Mouse (Mus musculus): ENCODE measurements around the gene Tdp1. TPM values are rescaled to one million over a fixed set of nuclear protein-coding genes. Genes with fewer than 3 reads are reported as not detected.

The Tdp1 gene
- polyA plus RNA-seq, 1 experiment from 2014 or later = 78.3 TPM

DNA sequence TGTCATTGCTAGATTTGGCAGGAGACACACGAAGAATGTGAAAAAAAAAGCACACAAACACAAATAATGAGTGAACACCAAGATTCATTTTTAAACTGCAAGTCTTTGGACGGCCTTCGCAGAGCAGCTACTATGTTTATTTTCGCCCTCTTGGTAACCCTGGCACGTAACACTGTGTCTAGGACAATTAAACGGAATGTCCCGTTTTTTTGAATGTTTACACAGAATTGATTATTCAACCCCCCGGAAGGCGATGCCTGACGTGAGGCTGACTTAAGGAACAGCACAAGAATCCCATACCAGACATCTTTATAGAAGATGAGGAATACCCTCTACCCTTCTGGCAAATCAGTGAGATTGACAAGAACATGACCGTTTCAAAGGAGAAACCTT lies 608 bp upstream of the Tdp1 start:
- Histone ChIP-seq H3K9ac (ENCODE audit: low read length) (peak overlapping the region; percentile 95), H3K4me1 (ENCODE audit: control insufficient read depth, insufficient read depth, low read length) (peaks cover 11% of the 10 kb centered on the region), H3K27me3 (ENCODE audit: control insufficient read depth, insufficient read depth, low read length) (no peaks in the 10 kb centered on the region), H3K27ac (ENCODE audit: low read depth, low read length) (peak overlapping the region; percentile 75), H3K4me3 (ENCODE audit: low read depth, low read length) (peak overlapping the region; percentile 81), H3K4me2 (peak overlapping the region; percentile 91), H3K36me3 (ENCODE audit: control insufficient read depth, insufficient read depth, low read length) (no peaks in the 10 kb centered on the region), H3K9me3 (ENCODE audit: control insufficient read depth, low read length) (no peaks in the 10 kb centered on the region)
- DNase-seq (ENCODE audit: low spot score, missing footprints) = peak; percentile 96
- WGBS = under 1% methylated on average over 11 of the region's 11 CpGs
- peak; percentile 61 for ATAC-seq (ENCODE audit: low FRiP score)

GRCm38 (mm10) chr12:99885282-99885901 lies 1.1 kb downstream of the Tdp1 start:
- Histone ChIP-seq H3K4me2 (peak overlapping the region; percentile 91), H3K9me3 (ENCODE audit: control insufficient read depth, low read length) (no peaks in the 10 kb centered on the region), H3K27me3 (ENCODE audit: control insufficient read depth, insufficient read depth, low read length) (no peaks in the 10 kb centered on the region), H3K9ac (ENCODE audit: low read length) (peak overlapping the region; percentile 95), H3K36me3 (ENCODE audit: control insufficient read depth, insufficient read depth, low read length) (no peaks in the 10 kb centered on the region), H3K27ac (ENCODE audit: low read depth, low read length) (no peak overlapping the region), H3K4me1 (ENCODE audit: control insufficient read depth, insufficient read depth, low read length) (peaks cover 11% of the 10 kb centered on the region), H3K4me3 (ENCODE audit: low read depth, low read length) (peak overlapping the region; percentile 81)
- 41% methylated on average over 8 of the region's 8 CpGs for WGBS
- ATAC-seq (ENCODE audit: low FRiP score) (no peak), DNase-seq (ENCODE audit: low spot score, missing footprints) (peak; percentile 85)

DNA sequence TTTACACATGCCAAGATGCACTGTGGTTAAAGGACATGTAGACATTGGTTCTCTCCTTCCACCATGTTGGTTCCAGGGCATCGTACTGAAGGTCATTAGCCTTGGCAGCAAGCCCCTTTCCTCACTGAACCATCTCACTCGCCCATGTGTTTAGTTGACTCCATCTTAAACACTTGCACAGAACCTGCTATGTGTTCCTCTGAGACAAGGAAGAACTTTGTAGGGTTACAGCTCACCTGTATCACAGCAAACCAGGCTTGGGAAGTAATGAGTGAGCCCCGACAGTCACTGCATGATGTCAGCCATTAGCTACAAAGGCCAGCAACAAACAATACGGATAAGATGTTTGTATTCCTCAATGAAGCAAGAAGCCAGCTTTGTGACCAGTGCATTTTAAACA lies 13.5 kb downstream of the Tdp1 start:
- no peak overlapping the region for H3K4me2 ChIP-seq
- peaks cover 18% of the 10 kb centered on the region for H3K36me3 ChIP-seq (ENCODE audit: control insufficient read depth, insufficient read depth, low read length)
- DNase-seq (ENCODE audit: low spot score, missing footprints) (peak; percentile 66), ATAC-seq (ENCODE audit: low FRiP score) (no peak)
- no peak overlapping the region for H3K27ac ChIP-seq (ENCODE audit: low read depth, low read length)
- H3K9ac ChIP-seq (ENCODE audit: low read length) = no peak overlapping the region
- H3K4me3 ChIP-seq (ENCODE audit: low read depth, low read length) = no peak overlapping the region
- no peaks in the 10 kb centered on the region for H3K9me3 ChIP-seq (ENCODE audit: control insufficient read depth, low read length)
- WGBS = 93% methylated on average over 4 of the region's 4 CpGs
- no peaks in the 10 kb centered on the region for H3K27me3 ChIP-seq (ENCODE audit: control insufficient read depth, insufficient read depth, low read length)
- H3K4me1 ChIP-seq (ENCODE audit: control insufficient read depth, insufficient read depth, low read length) = no peaks in the 10 kb centered on the region

DNA sequence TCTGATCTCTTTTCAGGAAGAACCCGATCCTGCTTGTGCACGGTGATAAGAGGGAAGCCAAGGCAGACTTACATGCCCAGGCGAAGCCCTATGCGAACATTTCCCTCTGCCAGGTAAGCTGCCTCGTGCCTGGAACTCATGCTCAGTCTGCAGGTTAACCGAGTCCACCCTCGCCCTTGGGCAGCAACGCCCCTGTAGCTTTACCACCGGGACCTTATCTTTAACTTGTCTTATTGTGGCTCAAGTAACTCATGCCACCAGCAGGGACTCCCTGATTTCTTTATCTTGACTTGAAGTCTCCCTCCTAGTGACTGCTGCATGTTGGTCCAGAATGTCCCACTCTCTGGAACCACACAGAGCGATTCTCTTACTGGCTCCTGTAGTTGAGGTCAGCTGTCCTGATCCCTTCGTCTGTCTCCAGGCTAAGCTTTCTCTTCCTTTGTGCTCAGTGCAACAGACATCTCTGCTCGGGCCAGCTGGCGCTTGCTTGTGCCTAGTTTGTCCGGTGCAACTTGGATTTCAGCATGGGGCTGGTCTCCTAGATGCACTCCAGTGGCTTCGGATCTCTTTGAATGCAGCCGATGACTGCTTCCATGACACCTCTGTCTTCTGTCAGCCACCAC lies 14.0 kb downstream of the Tdp1 start:
- peaks cover 18% of the 10 kb centered on the region for H3K36me3 ChIP-seq (ENCODE audit: control insufficient read depth, insufficient read depth, low read length)

DNA sequence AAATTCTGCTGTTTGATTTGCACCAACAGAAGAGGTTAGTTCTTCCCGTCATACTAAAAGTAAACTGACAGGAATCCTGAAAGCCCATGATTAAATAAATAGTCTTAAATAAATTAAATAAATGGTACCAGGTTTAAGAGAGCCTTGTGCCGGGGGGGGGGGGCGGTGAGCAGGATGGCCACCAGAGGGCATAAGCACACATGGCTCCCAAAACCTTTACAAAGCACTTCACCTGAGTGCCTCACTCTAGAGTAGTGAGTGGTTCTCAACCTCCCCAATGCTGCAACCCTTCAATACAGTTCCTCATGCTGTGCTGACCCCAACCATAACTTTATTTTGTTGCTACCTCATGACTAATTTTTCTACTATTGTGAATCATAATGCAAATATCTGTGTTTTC lies 15.7 kb downstream of the Tdp1 start:
- H3K36me3 ChIP-seq (ENCODE audit: control insufficient read depth, insufficient read depth, low read length) = peaks cover 13% of the 10 kb centered on the region
- H3K4me2 ChIP-seq = no peak overlapping the region
- H3K27me3 ChIP-seq (ENCODE audit: control insufficient read depth, insufficient read depth, low read length) = no peaks in the 10 kb centered on the region
- no peak overlapping the region for H3K9ac ChIP-seq (ENCODE audit: low read length)
- DNase-seq (ENCODE audit: low spot score, missing footprints) (no peak), ATAC-seq (ENCODE audit: low FRiP score) (no peak)
- H3K4me3 ChIP-seq (ENCODE audit: low read depth, low read length) = no peak overlapping the region
- no peaks in the 10 kb centered on the region for H3K9me3 ChIP-seq (ENCODE audit: control insufficient read depth, low read length)
- no peaks in the 10 kb centered on the region for H3K4me1 ChIP-seq (ENCODE audit: control insufficient read depth, insufficient read depth, low read length)
- no peak overlapping the region for H3K27ac ChIP-seq (ENCODE audit: low read depth, low read length)
- WGBS = 44% methylated on average over 3 of the region's 3 CpGs

More for the DNA sequence above, 14.0 kb downstream of the Tdp1 start:
- no peak for ATAC-seq (ENCODE audit: low FRiP score)
- WGBS = 90% methylated on average over 16 of the region's 16 CpGs
- Histone ChIP-seq H3K9me3 (ENCODE audit: control insufficient read depth, low read length) (no peaks in the 10 kb centered on the region), H3K4me2 (no peak overlapping the region), H3K4me3 (ENCODE audit: low read depth, low read length) (no peak overlapping the region), H3K27ac (ENCODE audit: low read depth, low read length) (no peak overlapping the region), H3K27me3 (ENCODE audit: control insufficient read depth, insufficient read depth, low read length) (no peaks in the 10 kb centered on the region), H3K9ac (ENCODE audit: low read length) (no peak overlapping the region), H3K4me1 (ENCODE audit: control insufficient read depth, insufficient read depth, low read length) (no peaks in the 10 kb centered on the region)
- DNase-seq (ENCODE audit: low spot score, missing footprints) = no peak

- H3K36me3 ChIP-seq (ENCODE audit: control insufficient read depth, insufficient read depth, low read length) = peaks cover 6% of the 10 kb centered on the region
- H3K4me1 ChIP-seq (ENCODE audit: control insufficient read depth, insufficient read depth, low read length) = no peaks in the 10 kb centered on the region
- H3K9ac ChIP-seq (ENCODE audit: low read length) = no peak overlapping the region
- no peak overlapping the region for H3K27ac ChIP-seq (ENCODE audit: low read depth, low read length)
- ATAC-seq (ENCODE audit: low FRiP score) (no peak), DNase-seq (ENCODE audit: low spot score, missing footprints) (no peak)
- H3K4me3 ChIP-seq (ENCODE audit: low read depth, low read length) = no peak overlapping the region
- H3K27me3 ChIP-seq (ENCODE audit: control insufficient read depth, insufficient read depth, low read length) = no peaks in the 10 kb centered on the region
- no peaks in the 10 kb centered on the region for H3K9me3 ChIP-seq (ENCODE audit: control insufficient read depth, low read length)
- H3K4me2 ChIP-seq = no peak overlapping the region
- WGBS = 91% methylated on average over 8 of the region's 8 CpGs
Observed at GRCm38 (mm10) chr12:99901973-99902866, 17.9 kb downstream of the Tdp1 start.

GRCm38 (mm10) chr12:99902867-99903370 lies 18.6 kb downstream of the Tdp1 start:
- Histone ChIP-seq H3K9me3 (ENCODE audit: control insufficient read depth, low read length) (no peaks in the 10 kb centered on the region), H3K27ac (ENCODE audit: low read depth, low read length) (no peak overlapping the region), H3K36me3 (ENCODE audit: control insufficient read depth, insufficient read depth, low read length) (peaks cover 8% of the 10 kb centered on the region), H3K9ac (ENCODE audit: low read length) (no peak overlapping the region), H3K4me2 (no peak overlapping the region), H3K4me3 (ENCODE audit: low read depth, low read length) (no peak overlapping the region), H3K4me1 (ENCODE audit: control insufficient read depth, insufficient read depth, low read length) (no peaks in the 10 kb centered on the region), H3K27me3 (ENCODE audit: control insufficient read depth, insufficient read depth, low read length) (no peaks in the 10 kb centered on the region)
- no peak for DNase-seq (ENCODE audit: low spot score, missing footprints)
- no peak for ATAC-seq (ENCODE audit: low FRiP score)
- WGBS = 87% methylated on average over 4 of the region's 4 CpGs

DNA sequence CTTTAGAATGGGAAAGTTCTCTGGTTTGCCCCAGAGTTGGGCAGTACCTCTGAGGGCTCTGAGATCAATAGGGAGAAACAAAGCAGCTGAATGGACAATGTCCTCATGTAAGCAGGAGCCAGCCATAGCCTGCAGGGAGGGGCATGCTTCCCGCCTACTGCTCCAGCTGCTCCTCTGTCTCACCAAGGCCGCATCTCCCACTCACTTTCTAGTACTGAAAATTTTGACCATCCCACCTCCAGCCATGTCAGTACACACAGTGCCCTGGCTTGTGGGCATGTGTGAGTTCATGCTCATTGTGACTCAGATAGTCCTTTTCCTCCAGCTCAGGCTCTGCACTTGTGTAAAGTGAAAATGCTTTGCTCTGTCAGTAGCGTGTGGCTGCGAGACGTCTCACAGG lies 20.2 kb downstream of the Tdp1 start:
- no peaks in the 10 kb centered on the region for H3K4me1 ChIP-seq (ENCODE audit: control insufficient read depth, insufficient read depth, low read length)
- no peak overlapping the region for H3K27ac ChIP-seq (ENCODE audit: low read depth, low read length)
- H3K4me3 ChIP-seq (ENCODE audit: low read depth, low read length) = no peak overlapping the region
- peaks cover 7% of the 10 kb centered on the region; the same call in 1 of the 2 replicates for H3K36me3 ChIP-seq (ENCODE audit: control insufficient read depth, insufficient read depth, low read length)
- ATAC-seq (ENCODE audit: low FRiP score) (no peak), DNase-seq (ENCODE audit: low spot score, missing footprints) (no peak)
- no peaks in the 10 kb centered on the region for H3K9me3 ChIP-seq (ENCODE audit: control insufficient read depth, low read length)
- H3K27me3 ChIP-seq (ENCODE audit: control insufficient read depth, insufficient read depth, low read length) = no peaks in the 10 kb centered on the region
- no peak overlapping the region for H3K4me2 ChIP-seq
- no peak overlapping the region for H3K9ac ChIP-seq (ENCODE audit: low read length)
- WGBS = 96% methylated on average over 5 of the region's 5 CpGs

- 91% methylated on average over 12 of the region's 12 CpGs for WGBS
- no peak overlapping the region for H3K27ac ChIP-seq (ENCODE audit: low read depth, low read length)
- no peaks in the 10 kb centered on the region for H3K9me3 ChIP-seq (ENCODE audit: control insufficient read depth, low read length)
- ATAC-seq (ENCODE audit: low FRiP score) = no peak
- no peak overlapping the region for H3K9ac ChIP-seq (ENCODE audit: low read length)
- H3K27me3 ChIP-seq (ENCODE audit: control insufficient read depth, insufficient read depth, low read length) = no peaks in the 10 kb centered on the region
- DNase-seq (ENCODE audit: low spot score, missing footprints) = no peak
- no peak overlapping the region for H3K4me3 ChIP-seq (ENCODE audit: low read depth, low read length)
- no peak overlapping the region for H3K4me2 ChIP-seq
- H3K36me3 ChIP-seq (ENCODE audit: control insufficient read depth, insufficient read depth, low read length) = peaks cover 7% of the 10 kb centered on the region
- H3K4me1 ChIP-seq (ENCODE audit: control insufficient read depth, insufficient read depth, low read length) = no peaks in the 10 kb centered on the region
Observed at GRCm38 (mm10) chr12:99911466-99911865, 27.1 kb downstream of the Tdp1 start.

All from midbrain, embryonic 11.5 days (tissue).